Mouse (Mus musculus): Measurements from ENCODE around the gene Gm20695.

DNA sequence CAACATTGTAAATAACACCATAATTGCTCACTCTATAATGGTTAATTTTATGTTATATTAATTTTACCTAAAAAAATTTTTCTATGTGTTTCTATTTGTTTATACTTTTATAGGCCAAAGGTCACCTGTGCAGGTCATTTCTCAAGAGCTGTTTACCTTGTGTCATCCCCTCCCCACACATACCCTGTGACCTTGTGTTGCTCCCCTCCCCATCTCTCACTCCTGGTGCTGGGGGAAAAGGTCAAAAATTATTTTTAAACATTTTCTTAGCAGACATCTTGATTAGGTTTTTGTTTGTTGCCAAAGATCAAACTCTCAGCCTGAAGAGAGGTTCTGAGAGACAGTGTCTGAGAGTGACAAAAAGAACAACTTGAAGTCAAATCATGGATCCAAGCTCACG lies 40.7 kb upstream of the Gm20695 start:
- TF ChIP-seq POLR2A (IDR thresholded peaks at IDR 0.05; ENCODE audit: borderline replicate concordance, control insufficient read depth, low read depth, low read length) = no peak
- no peak for TF ChIP-seq CTCF (IDR thresholded peaks at IDR 0.05; ENCODE audit: control insufficient read depth, insufficient read depth, low read length)
